Mouse (Mus musculus) kidney, adult 2 months (tissue): ENCODE results near the gene Slc12a5. TPM values are rescaled to one million over a fixed set of nuclear protein-coding genes. Genes with fewer than 3 reads are reported as not detected.

Experiments
- DNase-seq: peaks from one replicate; pipeline ENCODE4 v3.0.0; 2021
- H3K27ac ChIP-seq: fragments of 200-500 bp; 2 replicates; pipeline ENCODE4 v1.5.1; 2012; ENCODE audit warnings: low read depth, low read length, control low read depth, inconsistent platforms; ENCODE audit not compliant: insufficient read depth
- H3K27me3 ChIP-seq: fragments of 200-500 bp; replicated peaks from 2 replicates; pipeline ENCODE4 v1.6.1; 2012; ENCODE audit warnings: mild to moderate bottlenecking, moderate library complexity, low read length, inconsistent platforms; ENCODE audit not compliant: control insufficient read depth, insufficient read depth
- H3K36me3 ChIP-seq: fragments of 200-500 bp; 2 replicates; pipeline ENCODE4 v1.6.1; 2012; ENCODE audit warnings: mild to moderate bottlenecking, moderate library complexity, low read length, inconsistent platforms; ENCODE audit not compliant: control insufficient read depth, insufficient read depth
- H3K4me1 ChIP-seq: fragments of 200-500 bp; 2 replicates; pipeline ENCODE4 v1.6.1; 2011; ENCODE audit warnings: low read length; ENCODE audit not compliant: control insufficient read depth, insufficient read depth
- H3K4me3 ChIP-seq: fragments of 200-500 bp; 2 replicates; pipeline ENCODE4 v1.5.1; 2011; ENCODE audit warnings: mild to moderate bottlenecking, low read depth, low read length, control low read depth; ENCODE audit not compliant: insufficient read depth
- CTCF ChIP-seq: fragments of 200-500 bp; conservative IDR thresholded peaks from 2 replicates; pipeline ENCODE4 v1.5.1; 2011; ENCODE audit warnings: low read depth, mild to moderate bottlenecking, control low read depth, low read length, moderate library complexity, mixed read lengths; ENCODE audit not compliant: insufficient read depth, insufficient read length
- POLR2A ChIP-seq: fragments of 200-500 bp; IDR thresholded peaks from one replicate; pipeline ENCODE4 v1.6.1; 2011; ENCODE audit warnings: low read depth, low read length, control low read depth
- WGBS: fragments of 180-500 bp; shearing (Covaris S2); methylation state at CpG from one replicate; pipeline ENCODE4 v1.1.7; 2018; 5-methylcytosine and 5-hydroxymethylcytosine counted together
- polyA plus RNA-seq: library from polyadenylated mRNA; depleted of rRNA; stranded (reverse); fragments of >200 nt; gene quantifications from 2 replicates; pipeline ENCODE4 v1.2.3, GENCODE M21; 2012

The Slc12a5 gene
- polyA plus RNA-seq, 1 experiment = 1.5 TPM

- no peak overlapping the region for H3K4me3 ChIP-seq
- H3K27ac ChIP-seq = peak overlapping the region; percentile 48
- TF ChIP-seq CTCF = no peak
- TF ChIP-seq POLR2A = no peak
- H3K36me3 ChIP-seq = peaks cover 3% of the 10 kb centered on the region
- no peaks in the 10 kb centered on the region for H3K27me3 ChIP-seq
- H3K4me1 ChIP-seq = peaks cover 2% of the 10 kb centered on the region; the same call in 1 of the 2 replicates
- DNase-seq = peak; percentile 58
- WGBS = 69% methylated on average over 10 of the region's 10 CpGs
Measured at GRCm38 (mm10) chr2:165004237-165004636, 43.6 kb downstream of the Slc12a5 start.

GRCm38 (mm10) chr2:165006813-165007212, 46.2 kb downstream of the Slc12a5 start:
- DNase-seq = no peak
- WGBS = 93% methylated on average over 4 of the region's 4 CpGs
- no peaks in the 10 kb centered on the region for H3K27me3 ChIP-seq
- TF ChIP-seq POLR2A = no peak
- no peak for TF ChIP-seq CTCF
- H3K27ac ChIP-seq = no peak overlapping the region
- H3K36me3 ChIP-seq = peaks cover 3% of the 10 kb centered on the region
- H3K4me3 ChIP-seq = no peak overlapping the region
- peaks cover 2% of the 10 kb centered on the region; the same call in 1 of the 2 replicates for H3K4me1 ChIP-seq

- WGBS = 94% methylated on average over 1 of the region's 1 CpGs
- DNase-seq = peak; percentile 64
- no peak for TF ChIP-seq CTCF
- no peak for TF ChIP-seq POLR2A
- H3K27me3 ChIP-seq = no peaks in the 10 kb centered on the region
- peaks cover 2% of the 10 kb centered on the region; the same call in 1 of the 2 replicates for H3K4me1 ChIP-seq
- peaks cover 6% of the 10 kb centered on the region for H3K36me3 ChIP-seq
- no peak overlapping the region for H3K27ac ChIP-seq
- no peak overlapping the region for H3K4me3 ChIP-seq
Measured at GRCm38 (mm10) chr2:165007986-165008385, 47.4 kb downstream of the Slc12a5 start.

GRCm38 (mm10) chr2:165009161-165009560, 48.6 kb downstream of the Slc12a5 start:
- no peak for DNase-seq
- Histone ChIP-seq H3K4me1 (peaks cover 2% of the 10 kb centered on the region; the same call in 1 of the 2 replicates), H3K4me3 (no peak overlapping the region), H3K27ac (no peak overlapping the region), H3K27me3 (no peaks in the 10 kb centered on the region), H3K36me3 (peaks cover 6% of the 10 kb centered on the region)
- no peak for TF ChIP-seq POLR2A
- no peak for TF ChIP-seq CTCF
- WGBS = 95% methylated on average over 14 of the region's 14 CpGs

- peaks cover 6% of the 10 kb centered on the region for H3K36me3 ChIP-seq
- peak; percentile 87 for DNase-seq
- WGBS = 50% methylated on average over 2 of the region's 2 CpGs
Measured at GRCm38 (mm10) chr2:165009581-165009980, 49.0 kb downstream of the Slc12a5 start.

GRCm38 (mm10) chr2:165010351-165010750, 49.7 kb downstream of the Slc12a5 start:
- Histone ChIP-seq H3K4me3 (no peak overlapping the region), H3K4me1 (no peaks in the 10 kb centered on the region; the same call in 1 of the 2 replicates), H3K27ac (no peak overlapping the region), H3K36me3 (peaks cover 6% of the 10 kb centered on the region), H3K27me3 (no peaks in the 10 kb centered on the region)
- DNase-seq = peak; percentile 33
- WGBS = 56% methylated on average over 10 of the region's 10 CpGs
- TF ChIP-seq POLR2A (no peak), CTCF (no peak)

More at GRCm38 (mm10) chr2:165009581-165009980, 49.0 kb downstream of the Slc12a5 start:
- H3K27me3 ChIP-seq = no peaks in the 10 kb centered on the region
- H3K27ac ChIP-seq = no peak overlapping the region
- TF ChIP-seq POLR2A (no peak), CTCF (no peak)
- peaks cover 2% of the 10 kb centered on the region; the same call in 1 of the 2 replicates for H3K4me1 ChIP-seq
- H3K4me3 ChIP-seq = no peak overlapping the region

GRCm38 (mm10) chr2:165014935-165015334, 54.3 kb downstream of the Slc12a5 start:
- Histone ChIP-seq H3K27me3 (no peaks in the 10 kb centered on the region), H3K4me3 (no peak overlapping the region), H3K27ac (no peak overlapping the region), H3K36me3 (peaks cover 3% of the 10 kb centered on the region; the same call in 1 of the 2 replicates), H3K4me1 (no peaks in the 10 kb centered on the region; the same call in 1 of the 2 replicates)
- no peak for TF ChIP-seq POLR2A
- no peak for TF ChIP-seq CTCF
- no peak for DNase-seq
- WGBS = 90% methylated on average over 5 of the region's 5 CpGs

GRCm38 (mm10) chr2:165020490-165020889, 59.9 kb downstream of the Slc12a5 start:
- DNase-seq = no peak
- Histone ChIP-seq H3K36me3 (no peaks in the 10 kb centered on the region), H3K27me3 (no peaks in the 10 kb centered on the region), H3K27ac (no peak overlapping the region), H3K4me3 (no peak overlapping the region), H3K4me1 (no peaks in the 10 kb centered on the region)
- WGBS = 91% methylated on average over 3 of the region's 3 CpGs
- TF ChIP-seq CTCF (no peak), POLR2A (no peak)
